Mouse (Mus musculus): ENCODE measurements around the gene 1700014D04Rik. TPM values are rescaled to one million over a fixed set of nuclear protein-coding genes. Genes with fewer than 3 reads are reported as not detected.
"Not testable (repeated sequence)": the region's sequence is repeated elsewhere in the genome, so short reads cannot be mapped to it uniquely, and the experiment has no call there.

The 1700014D04Rik gene
- polyA plus RNA-seq, 1 experiment from 2014 or later = 0.34 TPM

- peak overlapping the region; percentile 33; the same call in 1 of the 2 replicates for H3K9ac ChIP-seq (ENCODE audit: low read length)
Measured at GRCm38 (mm10) chr13:59726139-59726867, 20.2 kb downstream of the 1700014D04Rik start.

GRCm38 (mm10) chr13:59722089-59722488, 24.5 kb downstream of the 1700014D04Rik start:
- not testable (repeated sequence) for H3K36me3 ChIP-seq (ENCODE audit: control insufficient read depth, insufficient read depth, low read length); H3K4me3 ChIP-seq (ENCODE audit: low read depth, low read length); H3K27me3 ChIP-seq (ENCODE audit: control insufficient read depth, insufficient read depth, low read length); DNase-seq (ENCODE audit: low spot score, missing footprints); H3K9me3 ChIP-seq (ENCODE audit: control insufficient read depth, low read length); H3K4me1 ChIP-seq (ENCODE audit: control insufficient read depth, insufficient read depth, low read length); ATAC-seq (ENCODE audit: low FRiP score); H3K4me2 ChIP-seq; H3K27ac ChIP-seq (ENCODE audit: low read depth, low read length); H3K9ac ChIP-seq (ENCODE audit: low read length)
- WGBS = 89% methylated on average over 1 of the region's 1 CpGs

More at GRCm38 (mm10) chr13:59726139-59726867, 20.2 kb downstream of the 1700014D04Rik start:
- 0 out of 2 replicates have a peak, but pooled peaks cover 2% of the 10 kb centered on the region for H3K4me1 ChIP-seq (ENCODE audit: control insufficient read depth, insufficient read depth, low read length)
- no peaks in the 10 kb centered on the region for H3K36me3 ChIP-seq (ENCODE audit: control insufficient read depth, insufficient read depth, low read length)
- peak; percentile 84 for DNase-seq (ENCODE audit: low spot score, missing footprints)
- no peak overlapping the region for H3K27ac ChIP-seq (ENCODE audit: low read depth, low read length)
- WGBS = 34% methylated on average over 29 of the region's 29 CpGs
- peak overlapping the region; percentile 1; the same call in 1 of the 2 replicates for H3K4me2 ChIP-seq
- H3K27me3 ChIP-seq (ENCODE audit: control insufficient read depth, insufficient read depth, low read length) = no peaks in the 10 kb centered on the region
- no peaks in the 10 kb centered on the region for H3K9me3 ChIP-seq (ENCODE audit: control insufficient read depth, low read length)
- H3K4me3 ChIP-seq (ENCODE audit: low read depth, low read length) = no peak overlapping the region
- ATAC-seq (ENCODE audit: low FRiP score) = no peak

GRCm38 (mm10) chr13:59719475-59719874, 27.1 kb downstream of the 1700014D04Rik start:
- 89% methylated on average over 1 of the region's 1 CpGs for WGBS
- no peak for ATAC-seq (ENCODE audit: low FRiP score)

GRCm38 (mm10) chr13:59718857-59719440, 27.6 kb downstream of the 1700014D04Rik start:
- 40% methylated on average over 6 of the region's 6 CpGs for WGBS
- H3K27me3 ChIP-seq (ENCODE audit: control insufficient read depth, insufficient read depth, low read length); H3K4me1 ChIP-seq (ENCODE audit: control insufficient read depth, insufficient read depth, low read length); H3K27ac ChIP-seq (ENCODE audit: low read depth, low read length); H3K4me2 ChIP-seq; H3K36me3 ChIP-seq (ENCODE audit: control insufficient read depth, insufficient read depth, low read length); H3K9me3 ChIP-seq (ENCODE audit: control insufficient read depth, low read length); H3K4me3 ChIP-seq (ENCODE audit: low read depth, low read length); H3K9ac ChIP-seq (ENCODE audit: low read length); ATAC-seq (ENCODE audit: low FRiP score): not testable (repeated sequence)
- DNase-seq (ENCODE audit: low spot score, missing footprints) = peak; percentile 81

More at GRCm38 (mm10) chr13:59719475-59719874, 27.1 kb downstream of the 1700014D04Rik start:
- H3K4me1 ChIP-seq (ENCODE audit: control insufficient read depth, insufficient read depth, low read length) = no peaks in the 10 kb centered on the region
- H3K9me3 ChIP-seq (ENCODE audit: control insufficient read depth, low read length) = no peaks in the 10 kb centered on the region
- no peak overlapping the region for H3K4me2 ChIP-seq
- peak; percentile 74 for DNase-seq (ENCODE audit: low spot score, missing footprints)
- H3K27ac ChIP-seq (ENCODE audit: low read depth, low read length) = no peak overlapping the region
- no peaks in the 10 kb centered on the region for H3K27me3 ChIP-seq (ENCODE audit: control insufficient read depth, insufficient read depth, low read length)
- no peak overlapping the region for H3K9ac ChIP-seq (ENCODE audit: low read length)
- H3K4me3 ChIP-seq (ENCODE audit: low read depth, low read length) = no peak overlapping the region
- no peaks in the 10 kb centered on the region for H3K36me3 ChIP-seq (ENCODE audit: control insufficient read depth, insufficient read depth, low read length)

DNA sequence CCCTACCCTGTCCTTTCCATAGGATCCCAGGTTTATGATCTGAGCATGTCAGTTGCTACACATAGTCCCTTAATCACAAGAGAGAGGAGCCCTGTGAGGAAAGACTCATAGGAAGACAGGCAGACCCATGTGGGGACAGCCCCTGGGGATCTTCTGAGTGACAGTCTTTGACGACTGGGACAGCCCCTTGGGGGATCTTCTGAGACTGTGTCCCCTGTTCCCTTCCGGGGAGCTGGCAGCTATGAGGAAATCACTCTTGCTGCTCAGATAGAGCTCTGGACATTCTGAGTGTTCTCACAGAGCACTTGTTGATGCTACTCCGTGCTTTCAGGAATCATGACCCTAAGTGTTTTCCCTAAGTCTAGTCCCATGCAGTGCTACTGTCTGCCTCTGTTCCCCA, 32.8 kb downstream of the 1700014D04Rik start:
- H3K4me1 ChIP-seq (ENCODE audit: control insufficient read depth, insufficient read depth, low read length) = no peaks in the 10 kb centered on the region
- H3K36me3 ChIP-seq (ENCODE audit: control insufficient read depth, insufficient read depth, low read length) = no peaks in the 10 kb centered on the region
- no peak overlapping the region for H3K4me3 ChIP-seq (ENCODE audit: low read depth, low read length)
- no peaks in the 10 kb centered on the region for H3K27me3 ChIP-seq (ENCODE audit: control insufficient read depth, insufficient read depth, low read length)
- no peak for DNase-seq (ENCODE audit: low spot score, missing footprints)
- H3K4me2 ChIP-seq = no peak overlapping the region
- ATAC-seq (ENCODE audit: low FRiP score) = no peak
- no peak overlapping the region for H3K9ac ChIP-seq (ENCODE audit: low read length)
- WGBS = 41% methylated on average over 3 of the region's 3 CpGs
- H3K27ac ChIP-seq (ENCODE audit: low read depth, low read length) = no peak overlapping the region
- no peaks in the 10 kb centered on the region for H3K9me3 ChIP-seq (ENCODE audit: control insufficient read depth, low read length)

DNA sequence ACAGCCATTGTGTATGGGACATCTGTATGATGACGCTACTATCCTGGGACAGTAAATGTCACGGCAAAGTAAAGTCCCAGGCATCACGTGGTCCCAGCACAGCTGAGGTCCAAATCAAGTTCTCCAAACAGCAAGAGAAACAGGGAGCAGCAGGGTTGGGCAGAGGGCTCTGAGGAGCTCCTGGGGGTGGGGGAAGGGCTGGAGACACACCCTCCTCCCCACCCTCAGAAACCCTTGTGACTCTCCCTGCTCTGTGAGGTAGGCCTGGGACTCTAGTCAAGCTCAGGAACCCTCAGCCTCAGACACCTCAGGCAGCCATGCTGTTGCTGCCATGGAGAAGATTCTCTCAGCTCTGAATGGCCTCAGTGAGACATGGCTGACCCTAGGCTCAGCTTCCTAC, 34.6 kb downstream of the 1700014D04Rik start, which contains the start of gene Spata31d1b:
Gene Spata31d1b (plus strand): TSS at position 301 of the 400 bp plus-strand sequence.
- DNase-seq (ENCODE audit: low spot score, missing footprints); H3K4me2 ChIP-seq; H3K4me3 ChIP-seq (ENCODE audit: low read depth, low read length); H3K4me1 ChIP-seq (ENCODE audit: control insufficient read depth, insufficient read depth, low read length); H3K9me3 ChIP-seq (ENCODE audit: control insufficient read depth, low read length); H3K27me3 ChIP-seq (ENCODE audit: control insufficient read depth, insufficient read depth, low read length); H3K36me3 ChIP-seq (ENCODE audit: control insufficient read depth, insufficient read depth, low read length); ATAC-seq (ENCODE audit: low FRiP score); H3K27ac ChIP-seq (ENCODE audit: low read depth, low read length); H3K9ac ChIP-seq (ENCODE audit: low read length): not testable (repeated sequence)
- WGBS = 76% methylated on average over 3 of the region's 3 CpGs

GRCm38 (mm10) chr13:59710230-59710629, 36.3 kb downstream of the 1700014D04Rik start, which contains the start of gene Spata31d1a:
TSS of gene Spata31d1a (minus strand) at chr13:59710330.
- no peaks in the 10 kb centered on the region for H3K27me3 ChIP-seq (ENCODE audit: control insufficient read depth, insufficient read depth, low read length)
- no peaks in the 10 kb centered on the region for H3K4me1 ChIP-seq (ENCODE audit: control insufficient read depth, insufficient read depth, low read length)
- no peaks in the 10 kb centered on the region for H3K9me3 ChIP-seq (ENCODE audit: control insufficient read depth, low read length)
- ATAC-seq (ENCODE audit: low FRiP score) (no peak), DNase-seq (ENCODE audit: low spot score, missing footprints) (peak; percentile 84)
- no peak within 1 kb of the TSS for H3K4me2 ChIP-seq
- no peak within 1 kb of the TSS for H3K9ac ChIP-seq (ENCODE audit: low read length)
- WGBS = 93% methylated on average over 15 of the region's 15 CpGs
- no peak within 1 kb of the TSS for H3K4me3 ChIP-seq (ENCODE audit: low read depth, low read length)
- H3K36me3 ChIP-seq (ENCODE audit: control insufficient read depth, insufficient read depth, low read length) = no peaks in the 10 kb centered on the region
- no peak within 1 kb of the TSS for H3K27ac ChIP-seq (ENCODE audit: low read depth, low read length)

- Histone ChIP-seq H3K27ac (ENCODE audit: low read depth, low read length) (no peak overlapping the region), H3K9me3 (ENCODE audit: control insufficient read depth, low read length) (no peaks in the 10 kb centered on the region), H3K9ac (ENCODE audit: low read length) (no peak overlapping the region), H3K36me3 (ENCODE audit: control insufficient read depth, insufficient read depth, low read length) (no peaks in the 10 kb centered on the region), H3K27me3 (ENCODE audit: control insufficient read depth, insufficient read depth, low read length) (no peaks in the 10 kb centered on the region), H3K4me2 (no peak overlapping the region), H3K4me3 (ENCODE audit: low read depth, low read length) (no peak overlapping the region), H3K4me1 (ENCODE audit: control insufficient read depth, insufficient read depth, low read length) (no peaks in the 10 kb centered on the region)
- ATAC-seq (ENCODE audit: low FRiP score) = no peak
- WGBS = 66% methylated on average over 12 of the region's 12 CpGs
- no peak for DNase-seq (ENCODE audit: low spot score, missing footprints)
Measured at GRCm38 (mm10) chr13:59704562-59704961, 42.0 kb downstream of the 1700014D04Rik start.

- no peak for ATAC-seq (ENCODE audit: low FRiP score)
- Histone ChIP-seq H3K4me1 (ENCODE audit: control insufficient read depth, insufficient read depth, low read length) (no peaks in the 10 kb centered on the region), H3K9me3 (ENCODE audit: control insufficient read depth, low read length) (no peaks in the 10 kb centered on the region), H3K9ac (ENCODE audit: low read length) (no peak overlapping the region), H3K4me2 (no peak overlapping the region), H3K27me3 (ENCODE audit: control insufficient read depth, insufficient read depth, low read length) (no peaks in the 10 kb centered on the region), H3K4me3 (ENCODE audit: low read depth, low read length) (no peak overlapping the region), H3K36me3 (ENCODE audit: control insufficient read depth, insufficient read depth, low read length) (no peaks in the 10 kb centered on the region), H3K27ac (ENCODE audit: low read depth, low read length) (no peak overlapping the region)
- WGBS = 84% methylated on average over 12 of the region's 12 CpGs
- DNase-seq (ENCODE audit: low spot score, missing footprints) = no peak
Measured at GRCm38 (mm10) chr13:59703514-59703913, 43.0 kb downstream of the 1700014D04Rik start.

Data from midbrain, embryonic 11.5 days (tissue).